Mouse (Mus musculus) megakaryocyte progenitor cell, adult 5-6 weeks (primary cell): ENCODE data around the gene Rbm47. TPM values are rescaled to one million over a fixed set of nuclear protein-coding genes. Genes with fewer than 3 reads are reported as not detected.
"Not testable (repeated sequence)": the region's sequence is repeated elsewhere in the genome, so short reads cannot be mapped to it uniquely, and the experiment has no call there.

Experiments
- ATAC-seq: replicated peaks from 2 replicates; pipeline ENCODE4 v1.8.0; 2016; ENCODE audit warnings: mild to moderate bottlenecking, moderate TSS enrichment, inconsistent platforms; ENCODE audit not compliant: poor library complexity
- total RNA-seq, 2 experiments: library from RNA; stranded (forward) in 1 of 2; stranded (reverse) in 1 of 2; fragments of 157-497, 149-512 nt in 1 of 2; fragments of 200-1000 nt in 1 of 2; gene quantifications; 2 replicates each; pipeline versions ENCODE4 v1.2.3 to v1.2.4; 2015 to 2017

Rbm47 gene
- total RNA-seq (2015) (4.4 and 6.1 TPM in 2 replicates), total RNA-seq (2017) (2.4 and 4.7 TPM in 2 replicates)

- no peak for ATAC-seq
Observed at GRCm38 (mm10) chr5:66173018-66173417, at the start of gene Rbm47. Gene Rbm47, minus strand, starts transcription at chr5:66173118.

- ATAC-seq: no peak
Observed at GRCm38 (mm10) chr5:66220620-66221019, 47.7 kb upstream of the Rbm47 start.

- ATAC-seq: no peak
Observed at GRCm38 (mm10) chr5:66219692-66220091, 46.8 kb upstream of the Rbm47 start.

DNA sequence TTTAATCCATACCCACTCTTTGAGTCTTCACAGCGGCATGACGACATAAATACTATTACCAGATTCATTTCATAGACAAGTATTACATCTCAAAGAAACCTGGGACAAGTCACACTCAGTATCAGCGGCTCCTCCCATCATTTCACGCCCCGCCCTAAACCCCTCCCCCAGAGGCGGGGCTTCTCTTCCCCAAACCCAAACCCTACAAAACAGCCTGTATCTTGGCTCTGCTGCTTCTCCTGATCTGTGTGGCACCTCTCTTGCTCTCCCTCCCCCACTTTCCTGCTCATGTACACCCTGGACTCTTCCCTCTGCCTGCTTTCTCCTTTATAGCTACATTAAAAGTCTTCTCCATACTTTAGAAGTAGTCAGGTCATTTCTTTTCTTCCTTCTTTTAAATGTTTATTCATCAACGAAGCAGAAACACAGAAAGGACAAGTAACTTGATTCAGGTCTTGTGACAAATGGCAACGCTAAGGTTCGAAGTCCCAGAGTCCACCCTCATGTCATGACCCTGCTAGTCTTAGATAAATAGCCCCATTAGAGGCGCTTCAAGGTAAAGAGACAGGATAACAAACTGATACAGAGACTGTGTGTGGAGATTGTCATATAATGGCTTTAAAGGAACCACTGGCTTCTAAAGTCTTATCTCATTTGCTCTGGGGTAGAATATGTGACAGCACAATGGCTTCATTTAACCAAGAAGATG is 42.8 kb upstream of the Rbm47 start:
- ATAC-seq: peak; percentile 72

- no peak for ATAC-seq
Observed at GRCm38 (mm10) chr5:66214395-66214935, 41.5 kb upstream of the Rbm47 start.

- ATAC-seq: peak; percentile 55; the same call in 1 of the 2 replicates
Observed at GRCm38 (mm10) chr5:66209532-66210176, 36.7 kb upstream of the Rbm47 start.

DNA sequence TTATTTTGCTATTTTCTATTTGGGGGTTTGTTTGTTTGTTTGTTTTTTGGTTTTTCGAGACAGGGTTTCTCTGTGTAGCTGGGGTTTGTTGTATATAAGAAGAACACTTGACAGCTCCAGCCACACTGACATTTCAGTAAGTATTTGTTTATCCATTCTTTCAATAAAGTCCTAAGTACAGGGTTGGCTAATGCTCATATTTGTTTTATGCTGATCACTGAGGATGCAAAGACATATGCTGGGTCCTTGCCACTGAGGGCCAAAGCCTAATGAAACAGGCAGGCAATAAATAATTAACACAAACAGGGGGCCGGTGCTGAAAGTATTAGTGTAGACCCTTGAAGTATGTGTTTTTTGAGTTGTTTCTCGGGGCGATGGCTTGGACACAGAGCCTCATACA is 32.0 kb upstream of the Rbm47 start:
- no peak for ATAC-seq

DNA sequence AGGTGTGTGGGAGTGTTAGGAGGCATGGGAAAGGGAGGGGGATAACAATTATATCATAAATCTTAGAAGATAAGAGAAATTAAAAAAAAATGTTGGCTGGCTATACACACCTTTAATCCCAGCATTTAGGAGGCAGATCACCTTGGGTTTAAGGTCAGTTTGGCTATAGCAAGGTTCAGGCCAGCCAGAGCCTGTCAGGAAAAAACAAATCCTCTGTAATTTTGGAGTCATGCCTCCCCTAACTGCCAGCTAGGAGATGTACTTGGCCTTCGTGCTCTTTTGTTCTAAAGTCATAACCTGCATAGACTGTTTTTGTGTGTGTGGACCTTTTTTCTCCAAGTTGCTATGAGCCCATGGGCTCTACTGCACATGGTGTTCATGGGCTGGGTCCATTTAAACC is 30.5 kb upstream of the Rbm47 start:
- ATAC-seq: no peak

DNA sequence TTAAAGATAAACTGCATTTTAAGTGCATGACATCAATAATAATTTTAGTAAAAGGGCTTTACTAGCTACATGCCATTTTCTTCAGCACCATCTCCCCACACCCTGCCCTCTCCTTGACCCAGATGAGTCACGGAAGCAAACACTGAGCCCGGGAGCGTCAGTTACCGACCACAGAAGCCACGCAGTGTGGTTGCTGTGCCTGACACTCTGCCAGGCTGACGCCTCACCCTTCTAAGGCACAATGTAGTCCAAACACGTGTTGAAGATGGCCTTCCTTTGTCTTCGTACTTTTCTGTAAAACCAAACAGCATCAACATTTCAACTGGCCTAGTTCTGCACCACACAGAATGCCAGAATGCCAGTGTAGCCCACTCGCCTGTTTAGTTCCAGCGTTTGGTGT is 27.1 kb upstream of the Rbm47 start:
- peak; percentile 94 for ATAC-seq

GRCm38 (mm10) chr5:66195323-66195722 is 22.4 kb upstream of the Rbm47 start:
- no peak for ATAC-seq

GRCm38 (mm10) chr5:66193218-66193846 is 20.4 kb upstream of the Rbm47 start:
- ATAC-seq: no peak

- ATAC-seq: no peak
Observed at GRCm38 (mm10) chr5:66191185-66191503, 18.2 kb upstream of the Rbm47 start.

GRCm38 (mm10) chr5:66190481-66191184 is 17.7 kb upstream of the Rbm47 start:
- no peak for ATAC-seq

DNA sequence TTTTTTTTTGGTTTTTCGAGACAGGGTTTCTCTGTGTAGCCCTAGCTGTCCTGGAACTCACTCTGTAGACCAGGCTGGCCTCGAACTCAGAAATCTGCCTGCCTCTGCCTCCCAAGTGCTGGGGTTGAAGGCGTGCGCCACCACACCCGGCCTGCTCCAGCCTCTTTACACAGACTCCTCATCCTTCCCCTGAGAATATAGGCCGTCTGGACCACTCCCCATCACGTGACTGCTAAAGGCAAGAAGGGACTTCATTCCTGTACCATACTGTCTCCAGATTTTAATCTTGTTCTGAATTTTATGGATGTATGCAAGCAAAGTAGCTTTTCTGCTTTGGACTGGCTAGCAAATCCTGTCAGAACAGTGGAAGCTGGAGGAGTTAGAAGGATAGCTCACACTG is 15.7 kb upstream of the Rbm47 start:
- not testable (repeated sequence) for ATAC-seq

DNA sequence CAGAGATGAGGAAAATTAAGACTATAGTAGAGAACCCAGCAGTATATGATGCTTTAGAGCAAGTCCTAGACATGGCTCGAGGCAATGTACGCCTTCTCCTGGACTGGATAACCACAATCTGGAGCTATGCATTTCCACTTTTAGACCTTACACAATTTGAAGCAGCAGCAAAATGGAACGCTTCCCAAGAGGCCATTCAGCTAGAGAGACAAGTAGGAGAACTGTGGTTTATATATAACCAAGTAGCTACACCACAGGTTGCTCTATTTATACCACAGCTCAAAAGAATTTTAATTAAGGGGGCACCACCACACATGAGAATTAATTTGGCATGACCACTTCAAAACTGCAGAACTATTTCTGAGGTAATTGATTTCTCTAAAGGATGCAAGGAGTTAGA is 9.2 kb upstream of the Rbm47 start:
- ATAC-seq: no peak

DNA sequence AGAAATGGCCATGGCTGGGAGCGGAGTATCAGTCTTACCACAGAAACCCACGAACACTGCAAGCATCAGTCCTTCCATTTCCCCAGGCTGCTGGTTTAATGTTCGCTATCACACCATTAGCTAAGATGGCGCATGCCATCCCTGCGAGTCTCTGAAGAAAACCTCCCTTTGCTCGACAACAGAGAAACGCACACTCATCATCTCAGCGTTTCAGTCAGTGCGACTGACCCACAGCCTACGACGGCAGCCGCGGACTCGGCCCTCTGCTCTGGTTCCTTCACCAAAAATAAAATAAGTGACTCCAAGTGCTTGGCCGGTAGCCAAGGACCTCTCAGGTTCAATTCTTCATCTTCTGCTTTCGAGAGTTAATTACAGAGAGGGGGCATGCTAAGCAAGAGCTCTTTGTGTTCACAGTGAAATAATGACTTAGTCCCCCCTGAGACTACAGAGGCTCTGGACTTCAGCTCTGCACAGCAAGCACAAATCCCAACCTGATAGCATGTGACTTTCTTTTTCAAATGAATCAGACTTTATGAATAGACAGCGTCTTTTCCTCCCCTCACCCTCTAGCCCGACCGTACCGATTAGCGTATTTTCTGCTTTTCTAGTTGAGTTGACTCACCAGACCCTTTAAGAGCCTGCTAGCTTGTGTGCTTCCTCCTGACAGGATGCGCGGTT is 1.4 kb upstream of the Rbm47 start:
- ATAC-seq: no peak

DNA sequence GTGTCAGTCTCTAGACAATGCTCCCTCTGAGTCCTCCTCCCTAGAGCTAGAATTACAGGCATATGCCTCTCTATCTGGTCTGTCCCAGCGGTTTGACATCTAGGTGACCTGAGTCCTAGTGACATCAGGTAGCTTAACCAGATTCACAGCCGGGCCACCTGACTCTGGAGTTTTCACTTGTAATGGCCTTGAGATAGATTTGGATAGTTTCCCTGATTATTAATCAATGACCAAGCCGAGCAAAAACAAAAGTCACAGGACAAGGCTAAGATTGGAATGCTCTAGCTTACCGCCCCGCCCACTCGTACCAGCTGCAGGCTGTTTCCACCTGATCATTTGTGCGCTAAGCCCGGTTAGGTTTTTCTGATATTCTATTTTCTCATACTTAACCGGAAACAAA is 2.3 kb downstream of the Rbm47 start:
- ATAC-seq: no peak

DNA sequence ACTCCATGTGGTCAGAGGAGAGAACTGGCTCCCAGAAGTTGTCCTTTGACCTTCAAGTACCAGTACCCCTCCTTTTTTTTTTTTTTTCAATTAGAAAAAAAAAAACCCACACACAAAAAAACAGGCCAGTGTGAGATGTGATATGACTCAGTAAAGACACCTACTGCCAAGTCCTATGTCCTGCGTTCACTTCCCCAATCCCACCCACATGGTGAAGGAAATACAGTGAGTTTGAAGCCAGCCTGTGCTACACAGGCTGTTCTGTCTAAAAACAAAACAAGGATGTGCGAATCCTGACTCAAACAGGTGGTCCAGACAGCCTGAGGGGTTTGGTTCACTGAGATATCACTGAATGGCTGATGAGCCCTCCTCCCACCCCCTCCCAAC is 3.8 kb downstream of the Rbm47 start:
- no peak; the same call in 1 of the 2 replicates for ATAC-seq

GRCm38 (mm10) chr5:66168462-66169098 is 4.3 kb downstream of the Rbm47 start:
- ATAC-seq: no peak

GRCm38 (mm10) chr5:66166931-66167330 is 6.0 kb downstream of the Rbm47 start:
- no peak for ATAC-seq
